Mouse (Mus musculus) cerebellum, adult 9-11 months (tissue): ENCODE results near the gene Ptk7.

Experiments used
- DNase-seq: peaks from one replicate; pipeline ENCODE4 v3.0.0; 2022

The Ptk7 gene

GRCm38 (mm10) chr17:46628791-46629684, at the start of gene Ptk7:
TSS of gene Ptk7 (minus strand) at chr17:46629504.
- DNase-seq: peak; percentile 63

DNA sequence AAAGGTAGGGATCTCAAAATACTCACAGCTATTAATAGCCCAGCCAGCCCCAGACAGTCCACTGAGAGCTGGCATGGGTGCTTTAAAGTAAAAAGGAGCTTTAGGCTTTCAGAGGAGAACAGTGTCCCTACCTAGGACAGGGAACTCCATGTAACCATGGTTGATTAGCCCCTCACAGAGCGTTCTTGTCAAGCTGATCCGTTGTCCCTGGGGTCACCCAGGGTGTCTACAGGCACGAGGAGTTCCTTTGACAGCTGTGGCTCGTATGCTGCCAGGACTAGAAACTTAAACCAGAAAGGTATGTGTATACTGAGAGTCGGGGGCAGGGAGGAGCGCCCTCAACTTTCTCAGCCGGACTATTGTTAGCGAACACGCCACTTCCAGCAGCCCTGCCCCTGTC, 49.6 kb upstream of the Ptk7 start:
- no peak for DNase-seq

DNA sequence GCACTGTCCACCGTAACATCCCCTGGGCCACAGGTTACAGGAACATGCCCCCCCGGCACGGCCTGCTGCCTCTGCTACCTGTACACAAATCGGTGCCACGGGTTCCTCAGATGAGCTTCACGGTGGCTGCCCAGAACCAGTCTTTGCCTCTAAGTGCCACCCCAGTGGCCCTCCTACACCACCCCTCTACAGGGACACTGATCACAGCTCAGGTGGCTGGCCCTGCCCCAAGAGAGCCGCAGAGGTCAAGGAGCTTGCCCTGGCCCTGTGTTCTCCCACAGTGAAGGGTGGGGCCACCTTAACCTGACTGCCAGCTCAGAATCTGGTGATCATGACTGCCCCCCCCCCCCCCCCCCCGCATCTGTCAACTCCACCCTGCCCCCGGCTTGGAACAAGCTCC, 49.1 kb upstream of the Ptk7 start, which contains the start of gene Mea1:
Gene Mea1 (plus strand): TSS at position 378 of the 400 bp plus-strand sequence.
- no peak for DNase-seq

DNA sequence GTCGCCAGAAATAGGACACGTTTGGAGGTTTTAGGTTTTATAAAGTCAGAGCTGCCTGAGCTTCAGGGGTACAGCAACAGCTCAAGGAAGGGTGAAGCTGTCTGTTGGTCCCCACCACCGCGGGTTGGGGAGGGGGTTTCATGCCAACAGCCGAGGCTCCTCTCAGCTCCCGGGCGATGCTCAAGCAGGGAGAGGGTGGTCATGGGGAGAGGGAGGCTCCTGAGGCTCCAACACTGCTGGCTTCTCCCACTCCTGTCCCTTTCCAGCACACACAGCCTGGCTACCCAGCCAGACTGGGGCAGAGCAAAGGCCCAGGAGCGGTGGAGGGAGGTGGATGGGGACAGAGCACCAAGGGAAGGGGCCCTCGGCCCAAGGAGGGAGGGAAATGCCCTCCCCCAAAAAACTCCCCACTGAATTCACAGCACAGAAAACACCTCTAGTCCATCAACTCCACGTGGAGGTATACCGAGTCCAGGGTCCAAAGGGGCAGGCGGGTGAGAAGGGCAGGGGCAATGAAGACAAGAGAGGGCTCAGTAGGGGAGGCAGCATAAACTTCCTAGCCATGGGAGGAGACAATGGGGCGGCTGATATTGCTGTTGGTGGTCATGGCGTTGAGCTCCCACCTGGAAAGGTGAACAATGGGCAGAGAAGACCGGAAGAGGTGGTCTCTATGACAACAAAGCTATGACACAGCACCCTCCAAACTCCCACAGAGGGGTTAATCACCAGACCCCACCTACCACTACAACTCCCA, 45.4 kb upstream of the Ptk7 start:
- peak; percentile 62 for DNase-seq

GRCm38 (mm10) chr17:46673850-46674529, 44.7 kb upstream of the Ptk7 start, which contains the start of gene Rrp36:
TSS of gene Rrp36 (minus strand) at chr17:46674352.
- peak; percentile 88 for DNase-seq

GRCm38 (mm10) chr17:46669911-46670310, 40.6 kb upstream of the Ptk7 start:
- DNase-seq: no peak

DNA sequence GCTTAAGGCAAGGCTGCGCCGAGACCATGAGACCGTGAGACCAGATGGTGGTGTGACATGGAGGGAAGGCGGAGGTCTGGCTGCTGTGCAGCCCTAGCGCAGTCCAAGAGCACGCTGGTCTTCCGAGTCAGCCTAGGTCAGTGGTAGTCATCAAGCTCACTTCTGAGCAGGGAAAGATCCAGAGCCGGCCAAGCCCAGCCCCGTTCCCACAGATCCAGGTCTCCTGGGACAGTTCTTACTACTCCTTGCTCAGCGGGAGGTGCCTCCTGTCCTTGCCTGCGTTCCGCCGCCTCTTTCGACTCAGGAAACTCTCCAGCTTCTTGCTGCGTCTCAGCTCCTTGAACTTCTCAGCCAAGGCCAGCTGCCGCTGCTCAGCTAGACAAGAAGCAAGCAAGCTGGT, 38.4 kb upstream of the Ptk7 start:
- peak; percentile 28 for DNase-seq

GRCm38 (mm10) chr17:46662730-46663129, 33.4 kb upstream of the Ptk7 start:
- DNase-seq: peak; percentile 87

GRCm38 (mm10) chr17:46661981-46662380, 32.7 kb upstream of the Ptk7 start:
- DNase-seq: peak; percentile 80

- peak; percentile 85 for DNase-seq
Measured at GRCm38 (mm10) chr17:46661351-46661750, 32.0 kb upstream of the Ptk7 start.

DNA sequence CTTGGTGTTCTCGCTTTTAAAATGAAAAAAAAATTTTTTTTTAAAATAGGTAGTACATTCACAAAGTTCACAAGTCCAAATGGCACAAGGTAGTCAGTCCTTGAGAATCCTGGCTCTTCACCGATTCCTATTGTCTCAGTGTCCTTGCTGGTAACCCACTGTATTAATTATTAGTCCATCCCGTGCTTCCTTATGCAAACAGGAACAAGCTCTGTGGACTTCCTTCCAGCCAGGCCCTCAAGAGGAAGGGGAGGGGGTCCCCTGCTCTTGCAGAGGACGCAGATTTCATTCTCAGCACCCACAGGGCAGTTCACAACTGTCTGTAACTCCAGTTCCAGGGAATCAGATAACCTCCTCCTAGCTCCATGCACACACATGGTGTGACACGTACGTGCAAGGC, 26.8 kb upstream of the Ptk7 start:
- DNase-seq: peak; percentile 16

DNA sequence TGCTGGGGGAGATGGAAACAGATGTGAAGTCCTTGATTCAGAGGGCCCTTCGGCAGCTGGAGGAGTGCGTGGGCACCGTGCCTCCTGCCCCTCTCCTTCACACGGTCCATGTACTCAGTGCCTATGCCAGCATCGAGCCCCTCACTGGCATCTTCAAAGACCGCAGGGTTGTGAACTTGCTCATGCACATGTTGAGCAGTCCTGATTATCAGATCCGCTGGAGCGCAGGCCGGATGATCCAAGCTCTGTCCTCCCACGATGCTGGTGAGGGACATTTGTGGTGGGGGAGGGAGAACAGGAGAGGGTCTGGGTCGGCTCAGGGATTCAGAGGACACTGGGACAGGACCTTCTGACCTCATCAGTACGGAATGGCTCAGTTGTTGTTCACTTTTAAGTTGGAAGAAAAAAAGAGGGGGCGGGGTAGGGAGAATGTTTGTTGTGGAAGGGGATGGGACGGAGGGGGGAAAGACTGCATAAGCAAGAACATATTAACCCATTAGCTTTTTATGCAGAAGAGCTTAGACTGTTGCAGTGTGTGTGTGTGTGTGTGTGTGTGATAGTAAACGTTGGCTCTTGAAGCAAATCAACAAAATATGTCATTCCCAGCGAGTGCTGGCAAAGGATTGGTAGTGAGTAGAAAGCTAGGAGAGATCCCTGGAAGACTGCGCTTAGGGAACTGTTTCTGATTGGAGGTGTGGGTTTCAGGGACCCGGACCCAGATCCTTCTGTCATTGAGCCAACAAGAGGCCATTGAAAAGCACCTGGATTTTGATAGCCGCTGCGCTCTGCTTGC, 22.6 kb upstream of the Ptk7 start:
- peak; percentile 32 for DNase-seq

GRCm38 (mm10) chr17:46651292-46651691, 22.0 kb upstream of the Ptk7 start:
- no peak for DNase-seq

- peak; percentile 93 for DNase-seq
Measured at GRCm38 (mm10) chr17:46650232-46651031, 21.1 kb upstream of the Ptk7 start, which contains the start of gene Cul7. TSS of gene Cul7 (plus strand) at chr17:46650337.

GRCm38 (mm10) chr17:46649811-46650210, 20.5 kb upstream of the Ptk7 start:
- DNase-seq: no peak

- peak; percentile 62 for DNase-seq
Measured at GRCm38 (mm10) chr17:46648436-46648835, 19.1 kb upstream of the Ptk7 start.

DNA sequence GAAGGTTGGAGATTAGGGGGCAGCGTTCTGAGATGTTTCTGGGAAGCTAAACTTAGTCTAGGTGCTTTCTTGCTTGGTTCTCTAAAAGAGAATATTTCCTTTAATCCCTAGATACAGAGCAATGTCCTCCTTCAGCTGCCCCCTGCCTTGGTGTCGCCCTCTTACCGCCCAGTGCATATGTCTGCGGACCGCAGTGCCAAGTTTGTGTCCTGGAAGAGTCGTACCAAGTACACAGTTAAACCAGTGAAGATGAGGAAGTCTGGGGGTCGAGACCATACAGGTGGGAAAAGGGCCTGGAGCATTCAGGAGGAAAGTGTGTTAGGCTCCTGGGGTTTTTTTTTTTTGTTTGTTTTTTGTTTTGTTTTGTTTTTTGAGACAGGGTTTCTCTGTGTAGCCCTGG, 18.0 kb upstream of the Ptk7 start:
- DNase-seq: no peak

- no peak for DNase-seq
Measured at GRCm38 (mm10) chr17:46646322-46646662, 17.0 kb upstream of the Ptk7 start.

- peak; percentile 98 for DNase-seq
Measured at GRCm38 (mm10) chr17:46645561-46646321, 16.4 kb upstream of the Ptk7 start, which contains the start of the genes Klc4 and Mrpl2. TSS of gene Klc4 (minus strand) at chr17:46646022. TSS of gene Mrpl2 (plus strand) at chr17:46646229.

GRCm38 (mm10) chr17:46644916-46645475, 15.7 kb upstream of the Ptk7 start:
- peak; percentile 79 for DNase-seq
